Mouse (Mus musculus): ENCODE measurements around the gene Fads1. TPM values are rescaled to one million over a fixed set of nuclear protein-coding genes. Genes with fewer than 3 reads are reported as not detected.

The Fads1 gene
- total RNA-seq, 1 experiment from 2014 or later, result 5.1 TPM

GRCm38 (mm10) chr19:10173844-10174539 lies 8.7 kb upstream of the Fads1 start:
- ATAC-seq (replicated peaks; ENCODE audit: insufficient number of reproducible peaks, low FRiP score, low TSS enrichment, poor library complexity, severe bottlenecking), result peak; percentile 45; the same call in 1 of the 2 replicates

- no peak for ATAC-seq (replicated peaks; ENCODE audit: insufficient number of reproducible peaks, low FRiP score, low TSS enrichment, poor library complexity, severe bottlenecking)
Observed at GRCm38 (mm10) chr19:10174956-10175355, 7.7 kb upstream of the Fads1 start.

- ATAC-seq (replicated peaks; ENCODE audit: insufficient number of reproducible peaks, low FRiP score, low TSS enrichment, poor library complexity, severe bottlenecking), result no peak
Observed at GRCm38 (mm10) chr19:10176477-10176876, 6.2 kb upstream of the Fads1 start.

DNA sequence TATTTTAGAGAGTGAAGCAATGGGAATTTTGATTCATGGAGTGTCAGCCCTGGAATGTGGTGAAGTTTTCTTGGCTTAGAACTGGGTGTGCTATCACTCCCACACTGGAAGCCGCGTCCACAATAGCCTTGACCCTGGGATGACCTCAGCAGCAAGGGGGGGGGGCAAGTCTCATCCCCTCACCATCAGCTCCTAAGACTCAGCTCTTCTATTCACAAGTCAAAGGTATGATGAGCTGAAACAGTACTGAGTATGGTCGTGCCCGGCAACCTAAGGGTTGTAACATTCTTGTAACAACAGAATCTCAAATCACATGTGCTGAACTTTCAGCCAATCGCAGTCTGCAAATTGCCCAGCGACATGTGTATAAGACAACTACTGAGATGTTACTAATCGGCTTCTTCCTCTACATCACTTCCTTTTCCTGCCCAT lies 5.7 kb upstream of the Fads1 start:
- no peak for ATAC-seq (replicated peaks; ENCODE audit: insufficient number of reproducible peaks, low FRiP score, low TSS enrichment, poor library complexity, severe bottlenecking)

- no peak for ATAC-seq (replicated peaks; ENCODE audit: insufficient number of reproducible peaks, low FRiP score, low TSS enrichment, poor library complexity, severe bottlenecking)
Observed at GRCm38 (mm10) chr19:10181225-10181624, 1.5 kb upstream of the Fads1 start.

GRCm38 (mm10) chr19:10182142-10182541 lies 546 bp upstream of the Fads1 start:
- ATAC-seq (replicated peaks; ENCODE audit: insufficient number of reproducible peaks, low FRiP score, low TSS enrichment, poor library complexity, severe bottlenecking), result no peak

DNA sequence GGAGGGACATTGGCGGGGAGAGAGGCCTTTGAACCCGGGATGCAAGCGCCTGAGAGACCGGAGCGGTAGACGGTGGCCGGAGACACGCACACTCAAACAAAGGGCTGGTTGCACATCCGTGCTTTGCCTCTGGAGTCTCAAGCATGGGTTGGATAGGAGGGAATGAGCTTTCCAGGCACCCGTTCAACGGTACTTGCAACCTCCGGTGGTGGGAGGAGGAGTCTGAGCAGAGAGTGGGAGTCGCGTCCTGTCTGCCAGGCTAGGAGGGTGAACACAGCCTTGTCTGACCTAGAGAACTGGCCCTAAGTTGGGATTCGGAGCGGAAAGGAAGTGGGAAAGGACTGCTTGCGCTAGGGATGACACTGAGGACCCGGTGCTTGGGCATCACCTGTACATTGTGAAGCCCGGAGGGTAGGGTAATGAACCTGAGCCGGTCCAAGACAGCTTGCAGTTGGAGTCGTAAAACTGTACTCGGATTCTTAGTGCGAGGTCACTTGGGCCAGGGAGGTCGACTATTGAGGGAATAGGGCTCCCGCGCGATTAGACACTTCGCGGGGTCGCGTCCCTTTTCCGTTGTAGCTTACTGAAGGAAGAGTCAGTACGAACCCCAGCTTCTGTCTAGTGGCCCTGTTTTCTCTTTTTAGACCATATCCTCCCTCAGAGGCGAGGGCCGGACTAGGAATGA lies 753 bp downstream of the Fads1 start:
- 0 out of 2 replicates have a peak, but pooled peaks have one; percentile 15 for ATAC-seq (replicated peaks; ENCODE audit: insufficient number of reproducible peaks, low FRiP score, low TSS enrichment, poor library complexity, severe bottlenecking)

- ATAC-seq (replicated peaks; ENCODE audit: insufficient number of reproducible peaks, low FRiP score, low TSS enrichment, poor library complexity, severe bottlenecking), result no peak
Observed at GRCm38 (mm10) chr19:10184096-10184495, 1.4 kb downstream of the Fads1 start.

GRCm38 (mm10) chr19:10185876-10186275 lies 3.2 kb downstream of the Fads1 start:
- ATAC-seq (replicated peaks; ENCODE audit: insufficient number of reproducible peaks, low FRiP score, low TSS enrichment, poor library complexity, severe bottlenecking), result no peak

DNA sequence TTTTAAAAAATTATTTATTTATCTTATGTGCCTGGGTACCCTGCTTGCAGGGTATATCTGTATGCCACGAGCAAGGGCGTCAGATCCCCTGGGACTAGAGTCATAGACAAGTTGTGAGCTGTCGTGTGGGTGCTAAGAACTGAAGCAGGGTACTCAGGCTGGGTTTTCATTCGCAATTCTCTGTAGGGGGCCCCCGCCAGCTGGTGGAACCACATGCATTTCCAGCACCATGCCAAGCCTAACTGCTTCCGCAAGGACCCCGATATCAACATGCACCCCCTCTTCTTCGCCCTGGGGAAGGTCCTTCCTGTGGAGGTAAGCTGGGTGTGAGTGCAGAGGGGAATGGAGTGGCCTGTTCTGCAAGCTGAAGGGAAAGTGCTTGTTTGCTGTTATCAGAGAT lies 3.9 kb downstream of the Fads1 start:
- no peak for ATAC-seq (replicated peaks; ENCODE audit: insufficient number of reproducible peaks, low FRiP score, low TSS enrichment, poor library complexity, severe bottlenecking)

- no peak for ATAC-seq (replicated peaks; ENCODE audit: insufficient number of reproducible peaks, low FRiP score, low TSS enrichment, poor library complexity, severe bottlenecking)
Observed at GRCm38 (mm10) chr19:10188281-10188811, 5.7 kb downstream of the Fads1 start.

- no peak for ATAC-seq (replicated peaks; ENCODE audit: insufficient number of reproducible peaks, low FRiP score, low TSS enrichment, poor library complexity, severe bottlenecking)
Observed at GRCm38 (mm10) chr19:10189022-10189421, 6.3 kb downstream of the Fads1 start.

DNA sequence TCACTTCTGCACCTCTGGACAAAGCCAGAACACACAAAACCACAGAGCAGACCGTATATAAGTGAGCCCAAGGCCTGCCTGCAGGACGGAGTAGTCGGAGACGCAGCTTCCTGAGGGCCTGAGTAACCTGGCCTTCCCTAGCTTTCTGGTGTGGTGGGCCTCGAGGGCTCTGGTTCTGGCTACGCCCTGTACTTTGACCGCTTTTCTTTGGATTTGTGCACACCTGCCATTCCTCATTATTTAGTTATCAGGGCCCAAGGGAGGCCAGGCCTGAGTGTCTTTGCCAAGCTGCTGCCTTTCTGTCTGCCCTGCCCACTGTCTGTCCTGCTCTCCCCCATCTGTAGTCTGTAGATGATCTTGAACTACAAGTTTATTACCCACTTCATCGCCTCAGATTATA lies 7.3 kb downstream of the Fads1 start:
- no peak for ATAC-seq (replicated peaks; ENCODE audit: insufficient number of reproducible peaks, low FRiP score, low TSS enrichment, poor library complexity, severe bottlenecking)

DNA sequence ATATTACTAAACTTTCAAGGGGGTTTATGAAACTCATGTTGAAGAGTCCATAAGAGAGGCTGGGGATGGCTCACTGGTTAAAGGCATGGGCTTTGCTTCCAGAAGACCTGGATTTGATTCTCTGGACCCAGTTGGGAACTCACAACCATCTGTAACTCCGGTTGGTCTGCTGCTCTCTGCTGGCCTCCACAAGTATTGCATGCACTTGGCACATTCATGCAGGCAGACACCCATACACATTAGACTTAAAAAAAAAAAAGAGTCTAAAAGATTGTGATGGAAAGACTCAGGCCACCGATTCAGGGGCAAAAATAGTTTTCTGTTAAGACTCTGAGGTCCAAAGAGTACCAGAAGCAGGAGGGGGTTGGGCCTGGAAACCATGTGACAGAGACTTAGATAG lies 8.1 kb downstream of the Fads1 start:
- no peak for ATAC-seq (replicated peaks; ENCODE audit: insufficient number of reproducible peaks, low FRiP score, low TSS enrichment, poor library complexity, severe bottlenecking)

DNA sequence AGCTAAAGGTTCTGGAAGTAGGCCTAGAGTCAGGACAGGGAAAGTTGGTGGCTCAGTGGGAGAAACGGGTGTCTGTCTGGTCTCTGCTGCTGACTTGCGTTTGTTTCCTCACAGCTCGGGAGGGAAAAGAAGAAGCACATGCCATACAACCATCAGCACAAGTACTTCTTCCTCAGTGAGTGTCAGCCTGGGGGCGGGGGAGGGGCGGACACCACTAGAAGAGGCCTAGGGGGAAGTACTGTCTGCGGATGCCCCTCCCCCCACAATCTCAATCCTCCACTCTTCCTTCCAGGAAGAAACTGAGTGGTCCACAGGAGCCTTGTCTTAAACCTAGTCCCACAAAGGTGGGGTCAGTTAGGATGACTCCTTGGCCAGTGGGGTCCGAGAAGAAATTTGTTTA lies 8.6 kb downstream of the Fads1 start:
- peak; percentile 68 for ATAC-seq (replicated peaks; ENCODE audit: insufficient number of reproducible peaks, low FRiP score, low TSS enrichment, poor library complexity, severe bottlenecking)

DNA sequence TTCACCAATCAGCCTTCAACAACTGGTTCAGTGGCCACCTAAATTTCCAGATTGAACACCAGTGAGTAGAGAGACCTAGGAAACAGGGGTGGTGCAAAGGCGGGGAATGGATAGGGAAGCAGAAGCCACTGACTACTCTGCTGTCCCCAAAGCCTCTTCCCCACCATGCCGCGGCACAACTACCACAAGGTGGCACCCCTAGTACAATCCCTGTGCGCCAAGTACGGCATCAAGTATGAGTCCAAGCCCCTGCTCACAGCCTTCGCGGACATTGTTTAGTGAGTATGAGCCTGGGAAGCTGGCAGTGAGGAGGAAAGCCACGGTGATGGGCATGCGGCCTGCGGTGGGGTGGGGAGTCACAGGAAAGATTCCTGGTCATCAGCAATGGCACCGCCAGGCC lies 11.6 kb downstream of the Fads1 start:
- ATAC-seq (replicated peaks; ENCODE audit: insufficient number of reproducible peaks, low FRiP score, low TSS enrichment, poor library complexity, severe bottlenecking), result no peak

DNA sequence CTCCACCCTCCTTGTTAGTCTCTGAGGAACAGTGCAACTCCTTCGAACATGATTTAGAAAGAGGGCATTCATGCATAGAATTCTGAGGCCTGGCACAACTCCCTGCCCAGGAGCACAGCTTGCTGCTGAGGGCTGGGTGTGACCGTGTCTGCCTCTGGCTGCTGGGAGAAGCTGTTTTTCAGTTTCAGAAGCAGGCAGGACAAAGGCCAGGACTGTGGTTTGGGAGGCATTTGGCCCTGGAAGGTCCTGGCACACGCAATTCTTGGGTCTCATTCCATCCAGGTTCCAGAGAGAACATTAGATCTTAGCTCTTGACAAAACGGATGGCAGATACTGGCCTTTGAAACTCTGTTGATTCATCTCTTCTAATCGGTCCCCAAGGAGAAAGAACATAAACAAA lies 12.6 kb downstream of the Fads1 start:
- ATAC-seq (replicated peaks; ENCODE audit: insufficient number of reproducible peaks, low FRiP score, low TSS enrichment, poor library complexity, severe bottlenecking), result no peak

- ATAC-seq (replicated peaks; ENCODE audit: insufficient number of reproducible peaks, low FRiP score, low TSS enrichment, poor library complexity, severe bottlenecking), result no peak
Observed at GRCm38 (mm10) chr19:10197130-10197529, 14.4 kb downstream of the Fads1 start.

DNA sequence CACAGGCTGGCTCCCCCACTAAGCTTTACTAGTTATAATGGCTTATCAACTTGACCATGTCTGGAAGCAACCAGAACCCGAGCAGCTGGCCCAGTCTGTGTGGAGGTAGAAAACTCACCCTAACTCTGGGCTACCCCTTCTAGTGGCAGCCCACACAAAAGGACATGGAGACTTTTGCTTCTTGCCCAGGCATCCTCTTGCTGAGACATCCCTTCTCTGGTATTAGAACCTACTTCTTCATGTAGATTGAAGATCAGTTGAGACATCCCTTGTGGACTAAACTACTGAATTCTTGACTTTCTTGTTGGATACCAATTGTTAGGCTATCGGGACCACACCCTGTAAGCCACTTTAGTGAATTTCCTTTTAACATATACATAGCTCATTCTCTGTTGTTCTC lies 15.6 kb downstream of the Fads1 start:
- ATAC-seq (replicated peaks; ENCODE audit: insufficient number of reproducible peaks, low FRiP score, low TSS enrichment, poor library complexity, severe bottlenecking), result no peak

GRCm38 (mm10) chr19:10198723-10199122 lies 16.0 kb downstream of the Fads1 start:
- peak; percentile 67; the same call in 1 of the 2 replicates for ATAC-seq (replicated peaks; ENCODE audit: insufficient number of reproducible peaks, low FRiP score, low TSS enrichment, poor library complexity, severe bottlenecking)
